Mouse (Mus musculus) ES-Bruce4 (cell line): Measurements from ENCODE around the gene Pea15a.

Experiments used
- CTCF ChIP-seq: IDR thresholded peaks from one replicate; pipeline ENCODE4 v1.8.1; 2011; ENCODE audit warnings: low read depth, low read length
- EP300 ChIP-seq: IDR thresholded peaks from 2 replicates; pipeline ENCODE4 v1.6.1; 2011; ENCODE audit warnings: low read depth, low read length; ENCODE audit not compliant: insufficient read depth
- POLR2A ChIP-seq: IDR thresholded peaks from one replicate; pipeline ENCODE4 v1.8.1; 2011; ENCODE audit warnings: low read length; ENCODE audit not compliant: insufficient read depth

DNA sequence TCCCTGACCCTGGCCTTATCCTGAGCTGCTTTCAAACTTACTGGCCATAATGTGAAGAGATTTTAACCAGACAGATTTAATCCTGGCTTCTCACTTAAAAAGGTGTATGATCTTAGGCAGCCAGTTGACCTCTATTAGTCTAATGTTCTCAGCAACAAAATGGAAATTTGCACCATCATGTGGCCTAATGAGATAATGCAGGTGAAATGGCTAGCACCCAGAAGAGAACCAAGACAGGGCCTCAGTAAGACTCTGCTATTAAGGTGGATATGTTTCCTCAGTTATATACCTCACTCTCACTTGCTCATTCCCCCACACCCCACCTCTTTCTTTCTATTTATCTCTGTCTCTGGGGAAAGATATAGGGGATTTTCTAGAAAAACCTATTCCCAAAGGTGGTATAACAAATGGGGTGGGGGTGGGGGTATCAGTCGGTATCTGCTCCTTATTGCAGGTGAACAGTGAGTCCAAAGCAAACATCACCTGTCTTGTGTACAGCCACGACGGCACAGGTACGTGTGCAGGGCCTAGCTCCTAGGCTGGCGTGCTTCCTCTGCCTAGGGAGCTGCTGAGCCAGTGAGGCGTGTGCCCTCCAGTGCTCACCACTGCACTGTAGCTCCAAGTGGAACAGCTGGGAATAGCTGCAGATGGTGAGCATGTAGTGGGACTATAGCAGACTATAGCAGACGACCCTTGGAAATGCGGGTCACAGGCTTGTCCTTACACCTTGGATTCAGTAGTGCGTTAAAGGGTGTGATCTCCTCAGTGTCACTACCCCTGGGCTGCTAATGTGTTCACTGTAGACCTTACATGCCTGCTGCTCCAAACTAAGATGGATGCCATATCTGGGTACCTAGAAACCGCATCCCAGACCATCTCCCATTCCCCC lies 20.0 kb downstream of the Pea15a start:
- TF ChIP-seq CTCF (no peak), POLR2A (no peak), EP300 (no peak)
